Mouse (Mus musculus): Measurements from ENCODE around the gene Dnal1. TPM values are rescaled to one million over a fixed set of nuclear protein-coding genes. Genes with fewer than 3 reads are reported as not detected.
A peak's percentile ranks its signal among the peaks of the same experiment; 100 is the strongest.

Dnal1 gene
- polyA plus RNA-seq, 1 experiment from 2014 or later, result 2.8 TPM

DNA sequence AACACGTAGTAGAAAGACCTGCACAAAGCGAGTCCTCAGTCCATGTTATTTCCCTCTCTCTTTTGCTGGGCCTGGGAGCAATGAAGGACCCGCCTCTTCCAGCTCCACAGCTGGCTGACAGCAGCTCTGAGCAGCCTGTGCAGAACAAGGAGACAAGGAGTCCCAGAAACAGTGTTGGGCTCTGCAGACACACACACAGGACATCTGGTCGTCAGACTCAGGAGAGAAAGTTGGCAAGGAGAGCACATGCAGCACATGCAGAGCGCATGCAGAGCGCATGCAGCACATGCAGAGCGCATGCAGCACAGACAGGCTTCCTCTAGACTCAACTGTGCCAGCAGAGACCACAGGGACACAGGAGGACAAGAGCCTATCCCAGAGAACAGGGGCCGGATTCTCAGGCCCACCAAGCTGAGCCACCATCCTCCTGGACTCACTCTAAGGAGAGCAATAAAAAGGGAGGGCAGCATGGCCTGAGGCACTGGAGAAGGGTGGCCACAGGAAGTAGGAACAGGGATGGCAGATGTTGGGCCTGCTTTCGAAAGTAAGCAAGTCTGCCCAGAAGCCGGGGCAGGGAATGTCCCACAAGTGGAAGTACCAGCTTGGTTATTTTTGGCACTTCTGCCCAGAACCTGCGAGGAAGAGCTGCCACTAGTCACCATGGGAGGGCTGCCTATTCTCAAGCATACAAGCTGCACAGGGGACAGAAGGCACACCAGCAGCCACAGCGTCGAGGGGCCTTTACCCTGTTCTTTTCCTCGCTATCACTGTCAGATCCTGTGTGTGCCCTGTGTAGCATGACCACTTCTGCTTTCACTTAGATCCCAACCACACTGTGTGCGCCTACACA, 73.8 kb downstream of the Dnal1 start:
- no peak overlapping the region for H3K4me2 ChIP-seq (ENCODE audit: low read length)
- H3K27me3 ChIP-seq (replicated peaks; ENCODE audit: control insufficient read depth, insufficient read depth, low read length), result no peaks in the 10 kb centered on the region
- 0 out of 2 replicates have a peak, but pooled peaks cover 3% of the 10 kb centered on the region for H3K9me3 ChIP-seq (ENCODE audit: control insufficient read depth, low read length)
- ATAC-seq (replicated peaks; ENCODE audit: low FRiP score, low TSS enrichment, low read depth) (no peak), DNase-seq (ENCODE audit: low spot score) (no peak)
- no peaks in the 10 kb centered on the region for H3K36me3 ChIP-seq (ENCODE audit: control insufficient read depth, insufficient read depth, low read length)
- H3K4me1 ChIP-seq (replicated peaks; ENCODE audit: control insufficient read depth, insufficient read depth, low read length), result peaks cover 62% of the 10 kb centered on the region
- no peak overlapping the region for H3K9ac ChIP-seq (ENCODE audit: low read length)
- no peak overlapping the region for H3K4me3 ChIP-seq (ENCODE audit: low read depth, low read length)
- H3K27ac ChIP-seq (ENCODE audit: low read depth), result peak overlapping the region; percentile 73
- WGBS, result 64% methylated on average over 15 of the region's 15 CpGs

DNA sequence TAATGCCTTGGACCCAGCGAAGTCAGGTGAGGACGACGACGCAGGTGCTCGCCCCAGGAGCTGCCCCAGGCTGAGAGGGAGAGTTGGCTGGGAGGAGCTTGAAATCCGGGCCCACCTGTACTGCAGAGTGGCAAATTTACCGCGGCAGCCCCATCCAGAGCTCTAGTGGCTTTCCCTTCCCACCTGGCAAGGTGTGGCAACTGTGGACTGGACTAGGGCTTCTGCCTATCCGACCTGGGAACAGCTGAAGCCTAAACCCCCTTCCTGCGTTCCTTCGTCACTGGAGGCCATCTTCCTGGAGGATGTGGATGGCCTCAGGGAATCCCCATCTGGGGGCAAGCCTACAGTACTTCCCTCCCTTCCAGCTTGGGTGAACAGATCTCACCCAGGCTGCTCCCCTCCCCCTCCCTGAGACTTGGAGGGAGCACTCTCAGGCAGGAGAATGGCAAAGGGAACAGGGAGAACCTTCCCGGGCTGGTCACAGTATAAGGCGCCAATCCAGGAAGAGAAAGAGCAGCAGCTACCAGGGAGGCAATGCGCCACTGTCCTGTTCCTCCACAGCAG, 74.8 kb downstream of the Dnal1 start:
- WGBS, result 67% methylated on average over 14 of the region's 14 CpGs
- H3K9ac ChIP-seq (ENCODE audit: low read length), result no peak overlapping the region

DNA sequence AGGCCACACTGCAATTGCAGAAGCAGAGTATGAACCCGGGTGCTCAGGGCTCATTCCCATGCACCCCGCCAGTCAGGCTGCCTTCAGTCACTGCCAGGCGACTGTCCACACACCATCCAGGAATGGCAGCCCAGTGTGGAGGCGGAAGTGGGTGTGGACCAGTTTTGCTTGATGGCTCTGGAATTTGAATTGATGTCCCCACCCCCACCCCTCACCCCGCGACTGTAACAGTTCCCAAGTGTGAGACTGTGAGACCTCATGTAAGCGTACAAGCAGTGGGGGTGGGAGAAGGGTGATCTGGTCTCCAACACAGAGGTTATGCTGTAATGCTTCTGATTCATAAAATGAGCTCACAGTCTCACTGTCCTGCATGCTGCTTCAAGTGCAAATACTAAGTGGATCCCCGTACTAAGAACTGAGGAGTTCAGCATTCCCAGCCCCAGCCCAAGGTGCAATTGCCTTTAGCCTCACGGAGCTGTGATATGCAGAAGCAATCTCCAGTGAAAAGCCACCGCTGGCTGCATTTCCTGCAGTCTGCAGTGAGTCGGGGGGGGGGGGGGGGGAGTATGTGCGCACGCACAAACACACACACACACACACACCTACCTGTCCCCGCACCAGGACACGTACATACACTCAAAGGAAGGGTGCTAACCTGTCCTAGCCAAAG, 76.1 kb downstream of the Dnal1 start:
- Histone ChIP-seq H3K4me1 (replicated peaks; ENCODE audit: control insufficient read depth, insufficient read depth, low read length) (peaks cover 70% of the 10 kb centered on the region), H3K36me3 (ENCODE audit: control insufficient read depth, insufficient read depth, low read length) (no peaks in the 10 kb centered on the region), H3K27me3 (replicated peaks; ENCODE audit: control insufficient read depth, insufficient read depth, low read length) (no peaks in the 10 kb centered on the region), H3K9me3 (ENCODE audit: control insufficient read depth, low read length) (0 out of 2 replicates have a peak, but pooled peaks cover 3% of the 10 kb centered on the region), H3K27ac (ENCODE audit: low read depth) (no peak overlapping the region), H3K4me3 (ENCODE audit: low read depth, low read length) (no peak overlapping the region), H3K9ac (ENCODE audit: low read length) (no peak overlapping the region), H3K4me2 (ENCODE audit: low read length) (no peak overlapping the region)
- DNase-seq (ENCODE audit: low spot score), result no peak
- ATAC-seq (replicated peaks; ENCODE audit: low FRiP score, low TSS enrichment, low read depth), result no peak
- 34% methylated on average over 14 of the region's 15 CpGs for WGBS

More for the DNA sequence above, 74.8 kb downstream of the Dnal1 start:
- ATAC-seq (replicated peaks; ENCODE audit: low FRiP score, low TSS enrichment, low read depth) (no peak), DNase-seq (ENCODE audit: low spot score) (no peak)
- H3K27ac ChIP-seq (ENCODE audit: low read depth), result no peak overlapping the region
- H3K4me2 ChIP-seq (ENCODE audit: low read length), result no peak overlapping the region
- H3K36me3 ChIP-seq (ENCODE audit: control insufficient read depth, insufficient read depth, low read length), result no peaks in the 10 kb centered on the region
- no peak overlapping the region for H3K4me3 ChIP-seq (ENCODE audit: low read depth, low read length)
- H3K27me3 ChIP-seq (replicated peaks; ENCODE audit: control insufficient read depth, insufficient read depth, low read length), result no peaks in the 10 kb centered on the region
- peaks cover 62% of the 10 kb centered on the region for H3K4me1 ChIP-seq (replicated peaks; ENCODE audit: control insufficient read depth, insufficient read depth, low read length)
- H3K9me3 ChIP-seq (ENCODE audit: control insufficient read depth, low read length), result 0 out of 2 replicates have a peak, but pooled peaks cover 3% of the 10 kb centered on the region

DNA sequence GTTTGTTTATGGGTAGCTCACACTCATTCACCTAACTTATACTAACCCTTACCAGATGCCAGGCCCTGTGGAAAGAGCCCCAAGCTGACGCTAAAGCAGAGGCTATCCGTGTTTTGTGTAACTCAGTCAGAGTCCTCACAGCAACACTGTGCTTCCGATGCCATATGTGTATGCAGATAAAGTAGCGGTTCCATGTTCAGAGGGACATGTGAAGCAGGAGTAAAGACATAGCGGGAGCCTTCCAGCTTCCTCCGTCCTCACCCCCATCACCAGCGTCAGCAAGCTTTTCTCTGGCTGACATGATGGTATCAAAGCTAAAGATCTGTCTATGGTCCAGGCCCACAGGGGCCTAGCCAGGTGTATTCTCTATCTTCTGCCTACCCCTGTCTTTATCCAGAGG, 77.0 kb downstream of the Dnal1 start:
- DNase-seq (ENCODE audit: low spot score) (no peak), ATAC-seq (replicated peaks; ENCODE audit: low FRiP score, low TSS enrichment, low read depth) (no peak)
- Histone ChIP-seq H3K27ac (ENCODE audit: low read depth) (no peak overlapping the region), H3K9me3 (ENCODE audit: control insufficient read depth, low read length) (0 out of 2 replicates have a peak, but pooled peaks cover 3% of the 10 kb centered on the region), H3K36me3 (ENCODE audit: control insufficient read depth, insufficient read depth, low read length) (no peaks in the 10 kb centered on the region), H3K4me2 (ENCODE audit: low read length) (peak overlapping the region; percentile 85), H3K27me3 (replicated peaks; ENCODE audit: control insufficient read depth, insufficient read depth, low read length) (no peaks in the 10 kb centered on the region), H3K4me1 (replicated peaks; ENCODE audit: control insufficient read depth, insufficient read depth, low read length) (peaks cover 76% of the 10 kb centered on the region), H3K4me3 (ENCODE audit: low read depth, low read length) (0 out of 2 replicates have a peak overlapping the region, but pooled peaks have one; percentile 72), H3K9ac (ENCODE audit: low read length) (no peak overlapping the region)
- WGBS, result 65% methylated on average over 7 of the region's 7 CpGs

DNA sequence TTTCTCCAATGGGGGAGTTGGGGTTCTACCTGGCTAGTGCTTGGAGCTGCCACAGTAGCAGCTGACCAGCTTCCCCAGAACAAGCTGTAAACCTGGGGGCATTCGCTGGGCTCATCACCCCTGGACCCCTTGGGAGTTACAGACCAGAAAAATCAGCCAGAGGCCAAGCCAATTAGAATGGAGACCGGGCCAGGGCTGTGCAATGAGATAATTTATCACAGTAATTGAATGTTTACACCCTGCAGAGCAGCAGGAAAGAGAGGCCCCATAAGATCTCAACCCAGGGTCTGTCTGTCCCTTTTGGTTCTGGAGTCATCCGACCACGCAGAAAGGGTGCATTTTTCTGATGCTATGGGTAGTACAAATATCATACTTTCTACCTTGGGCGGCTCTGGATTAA, 77.6 kb downstream of the Dnal1 start:
- Histone ChIP-seq H3K4me1 (replicated peaks; ENCODE audit: control insufficient read depth, insufficient read depth, low read length) (peaks cover 75% of the 10 kb centered on the region), H3K27ac (ENCODE audit: low read depth) (no peak overlapping the region), H3K9me3 (ENCODE audit: control insufficient read depth, low read length) (0 out of 2 replicates have a peak, but pooled peaks cover under 1% of the 10 kb centered on the region), H3K36me3 (ENCODE audit: control insufficient read depth, insufficient read depth, low read length) (no peaks in the 10 kb centered on the region), H3K4me2 (ENCODE audit: low read length) (peak overlapping the region; percentile 85), H3K4me3 (ENCODE audit: low read depth, low read length) (peak overlapping the region; percentile 72), H3K9ac (ENCODE audit: low read length) (peak overlapping the region; percentile 86), H3K27me3 (replicated peaks; ENCODE audit: control insufficient read depth, insufficient read depth, low read length) (no peaks in the 10 kb centered on the region)
- WGBS, result 22% methylated on average over 5 of the region's 5 CpGs
- no peak for DNase-seq (ENCODE audit: low spot score)
- no peak for ATAC-seq (replicated peaks; ENCODE audit: low FRiP score, low TSS enrichment, low read depth)

DNA sequence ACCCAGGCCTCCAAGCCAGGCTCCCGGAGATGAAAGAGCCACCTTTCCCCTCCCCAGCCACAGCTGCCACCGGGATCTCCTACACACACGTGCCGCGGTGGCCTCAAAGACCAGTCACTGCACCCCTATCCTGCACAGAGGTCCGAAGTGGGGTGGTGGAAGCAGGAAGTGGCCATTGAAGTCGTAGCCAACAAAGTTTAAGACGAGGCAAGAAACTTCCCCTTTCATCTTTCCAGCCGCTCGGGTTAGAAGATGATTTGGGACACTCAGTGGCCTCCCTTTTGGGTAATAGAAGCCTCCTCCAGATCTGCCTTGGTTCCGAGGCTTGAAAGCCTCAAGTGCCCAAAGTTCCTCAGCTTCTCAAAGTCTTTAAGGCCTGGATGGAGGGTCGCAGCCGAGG, 78.1 kb downstream of the Dnal1 start:
- Histone ChIP-seq H3K9me3 (ENCODE audit: control insufficient read depth, low read length) (no peaks in the 10 kb centered on the region), H3K4me2 (ENCODE audit: low read length) (peak overlapping the region; percentile 85), H3K36me3 (ENCODE audit: control insufficient read depth, insufficient read depth, low read length) (no peaks in the 10 kb centered on the region), H3K9ac (ENCODE audit: low read length) (peak overlapping the region; percentile 86), H3K4me3 (ENCODE audit: low read depth, low read length) (peak overlapping the region; percentile 72), H3K27me3 (replicated peaks; ENCODE audit: control insufficient read depth, insufficient read depth, low read length) (no peaks in the 10 kb centered on the region), H3K4me1 (replicated peaks; ENCODE audit: control insufficient read depth, insufficient read depth, low read length) (peaks cover 73% of the 10 kb centered on the region), H3K27ac (ENCODE audit: low read depth) (peak overlapping the region; percentile 99)
- ATAC-seq (replicated peaks; ENCODE audit: low FRiP score, low TSS enrichment, low read depth) (no peak), DNase-seq (ENCODE audit: low spot score) (no peak)
- 4% methylated on average over 13 of the region's 13 CpGs for WGBS

DNA sequence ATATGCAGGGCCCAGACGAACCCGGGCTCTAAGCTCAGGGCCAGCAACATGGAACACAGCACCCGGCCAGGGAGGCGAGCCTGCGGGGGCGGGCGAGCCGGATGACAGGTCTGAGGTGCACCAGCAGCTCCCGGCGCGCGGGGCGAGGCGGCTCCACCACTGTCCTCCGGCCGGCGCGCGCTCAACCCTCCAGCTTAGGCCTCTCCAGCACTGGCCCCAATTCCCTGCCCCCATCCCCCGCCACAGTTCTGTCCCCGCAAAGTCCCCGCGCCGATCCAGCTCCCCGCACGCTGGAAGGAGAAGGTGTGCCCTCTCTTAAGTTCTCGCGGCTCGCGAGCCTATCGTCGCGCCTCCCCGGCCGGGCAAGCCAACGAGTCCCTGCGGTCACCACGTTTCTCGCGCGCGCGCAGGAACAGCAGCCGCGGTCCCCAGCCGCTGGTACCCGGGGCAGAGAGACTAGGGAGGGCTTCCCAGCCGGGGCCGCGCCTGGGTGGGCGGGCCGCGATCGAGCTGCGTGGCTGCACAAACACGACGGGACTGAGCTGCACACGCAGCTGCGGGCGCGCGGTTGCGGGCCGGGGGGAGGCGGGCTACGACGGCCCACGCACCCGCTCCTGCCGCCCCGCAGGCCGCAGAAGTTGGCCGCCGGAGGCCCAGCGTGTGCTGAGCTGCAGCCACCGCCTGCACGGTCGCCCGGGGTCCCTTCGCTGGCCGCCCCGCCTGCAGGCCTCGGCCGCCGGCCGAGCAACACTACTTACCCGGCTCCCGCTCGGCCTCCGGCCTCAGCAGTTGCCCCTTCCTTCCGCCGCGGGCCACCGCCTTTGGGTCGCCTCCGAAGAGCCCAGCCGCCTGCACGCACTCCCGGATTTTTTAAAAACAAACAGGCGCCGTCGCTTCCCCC, 78.8 kb downstream of the Dnal1 start:
- H3K9ac ChIP-seq (ENCODE audit: low read length), result peak overlapping the region; percentile 86
- ATAC-seq (replicated peaks; ENCODE audit: low FRiP score, low TSS enrichment, low read depth), result peak; percentile 40
- DNase-seq (ENCODE audit: low spot score), result peak; percentile 82
- H3K4me3 ChIP-seq (ENCODE audit: low read depth, low read length), result peak overlapping the region; percentile 72
- under 1% methylated on average over 86 of the region's 102 CpGs for WGBS
- H3K4me2 ChIP-seq (ENCODE audit: low read length), result peak overlapping the region; percentile 85
- H3K9me3 ChIP-seq (ENCODE audit: control insufficient read depth, low read length), result no peaks in the 10 kb centered on the region
- H3K27me3 ChIP-seq (replicated peaks; ENCODE audit: control insufficient read depth, insufficient read depth, low read length), result no peaks in the 10 kb centered on the region
- H3K27ac ChIP-seq (ENCODE audit: low read depth), result peak overlapping the region; percentile 99
- no peaks in the 10 kb centered on the region for H3K36me3 ChIP-seq (ENCODE audit: control insufficient read depth, insufficient read depth, low read length)
- H3K4me1 ChIP-seq (replicated peaks; ENCODE audit: control insufficient read depth, insufficient read depth, low read length), result peaks cover 73% of the 10 kb centered on the region
